Mouse (Mus musculus) forebrain, embryonic 12.5 days (tissue): Measurements from ENCODE around the gene Zfp768. TPM values are rescaled to one million over a fixed set of nuclear protein-coding genes. Genes with fewer than 3 reads are reported as not detected.
A peak's percentile ranks its signal among the peaks of the same experiment; 100 is the strongest.
"Not testable (repeated sequence)": the region's sequence is repeated elsewhere in the genome, so short reads cannot be mapped to it uniquely, and the experiment has no call there.

ENCODE experiments used
- ATAC-seq: fragments of 200-750 bp; cut with Nextera tagmentation; 2 replicates; pipeline ENCODE4 v1.8.0; 2017; ENCODE audit warnings: moderate TSS enrichment; ENCODE audit not compliant: low FRiP score
- H3K27ac ChIP-seq: fragments of 300-500 bp; sonication (generic); 2 replicates; pipeline ENCODE4 v1.5.1; 2016; ENCODE audit warnings: mild to moderate bottlenecking
- H3K27me3 ChIP-seq: fragments of 300-500 bp; sonication (generic); 2 replicates; pipeline ENCODE4 v1.6.1; 2016; ENCODE audit warnings: mild to moderate bottlenecking
- H3K36me3 ChIP-seq: fragments of 300-500 bp; sonication (generic); replicated peaks from 2 replicates; pipeline ENCODE4 v1.6.1; 2016; ENCODE audit warnings: mild to moderate bottlenecking
- H3K4me1 ChIP-seq: fragments of 300-500 bp; sonication (generic); 2 replicates; pipeline ENCODE4 v1.6.1; 2016
- H3K4me2 ChIP-seq: fragments of 300-500 bp; sonication (generic); 2 replicates; pipeline ENCODE4 v1.6.1; 2016; ENCODE audit warnings: mild to moderate bottlenecking, moderate library complexity
- H3K4me3 ChIP-seq: fragments of 300-500 bp; sonication (generic); replicated peaks from 2 replicates; pipeline ENCODE4 v1.5.1; 2016; ENCODE audit warnings: mild to moderate bottlenecking
- H3K9ac ChIP-seq: fragments of 300-500 bp; sonication (generic); 2 replicates; pipeline ENCODE4 v1.6.1; 2016; ENCODE audit warnings: mild to moderate bottlenecking
- H3K9me3 ChIP-seq: fragments of 300-500 bp; sonication (generic); 2 replicates; pipeline ENCODE4 v1.6.1; 2016
- WGBS: fragments of 180-500 bp; shearing (Covaris S2); methylation state at CpG from one replicate; pipeline ENCODE4 v1.1.7; 2016; 5-methylcytosine and 5-hydroxymethylcytosine counted together
- polyA plus RNA-seq: library from polyadenylated mRNA; unstranded; fragments of >200 nt; fragmentation: Nextera tagmentation; extraction: Ambion mirVana; gene quantifications from 2 replicates; pipeline ENCODE4 v1.2.1, GENCODE M21; 2016

The Zfp768 gene
- polyA plus RNA-seq, 1 experiment from 2014 or later = 16.3 TPM

- not testable (repeated sequence) for H3K27ac ChIP-seq, H3K4me1 ChIP-seq, H3K27me3 ChIP-seq, H3K9me3 ChIP-seq
- WGBS = 2% methylated on average over 49 of the region's 49 CpGs
- Histone ChIP-seq H3K4me3 (peak within 1 kb of the TSS; percentile 70), H3K4me2 (peak within 1 kb of the TSS; percentile 77), H3K9ac (peak within 1 kb of the TSS; percentile 76), H3K36me3 (peaks cover 12% of the 10 kb centered on the region; the same call in 1 of the 2 replicates)
- peak; percentile 96 for ATAC-seq
These were observed 30.2 kb upstream of the Zfp768 start, which contains the start of gene Zfp747 for GRCm38 (mm10) chr7:127375271-127376245. TSS of gene Zfp747 (minus strand) at chr7:127376050.

- H3K9ac ChIP-seq, H3K27ac ChIP-seq, H3K27me3 ChIP-seq, H3K9me3 ChIP-seq, H3K4me3 ChIP-seq, H3K4me1 ChIP-seq, H3K4me2 ChIP-seq, ATAC-seq: not testable (repeated sequence)
- peaks cover 12% of the 10 kb centered on the region; the same call in 1 of the 2 replicates for H3K36me3 ChIP-seq
- 87% methylated on average over 3 of the region's 3 CpGs for WGBS
These were observed 26.5 kb upstream of the Zfp768 start for GRCm38 (mm10) chr7:127371870-127372269.

- no peak overlapping the region for H3K27ac ChIP-seq
- H3K4me1 ChIP-seq = no peaks in the 10 kb centered on the region
- 89% methylated on average over 2 of the region's 2 CpGs for WGBS
- 0 out of 2 replicates have a peak, but pooled peaks cover 7% of the 10 kb centered on the region for H3K27me3 ChIP-seq
- no peak for ATAC-seq
- H3K36me3 ChIP-seq = peaks cover 12% of the 10 kb centered on the region; the same call in 1 of the 2 replicates
- no peak overlapping the region for H3K4me3 ChIP-seq
- H3K4me2 ChIP-seq = no peak overlapping the region
- H3K9ac ChIP-seq = no peak overlapping the region
- H3K9me3 ChIP-seq = no peaks in the 10 kb centered on the region
These were observed 25.8 kb upstream of the Zfp768 start for GRCm38 (mm10) chr7:127371213-127371612.

GRCm38 (mm10) chr7:127366249-127366648, 20.9 kb upstream of the Zfp768 start:
- 89% methylated on average over 3 of the region's 3 CpGs for WGBS
- ATAC-seq = no peak

GRCm38 (mm10) chr7:127364166-127364565, 18.8 kb upstream of the Zfp768 start:
- H3K9ac ChIP-seq = 0 out of 2 replicates have a peak overlapping the region, but pooled peaks have one; percentile 58
- H3K4me2 ChIP-seq = peak overlapping the region; percentile 70
- peak overlapping the region; percentile 38 for H3K4me3 ChIP-seq
- H3K27me3 ChIP-seq = peaks cover 30% of the 10 kb centered on the region
- peaks cover 14% of the 10 kb centered on the region for H3K4me1 ChIP-seq
- H3K9me3 ChIP-seq = no peaks in the 10 kb centered on the region
- ATAC-seq = no peak
- H3K27ac ChIP-seq = no peak overlapping the region
- H3K36me3 ChIP-seq = no peaks in the 10 kb centered on the region
- 44% methylated on average over 4 of the region's 4 CpGs for WGBS

More at GRCm38 (mm10) chr7:127366249-127366648, 20.9 kb upstream of the Zfp768 start:
- H3K36me3 ChIP-seq = no peaks in the 10 kb centered on the region
- no peak overlapping the region for H3K4me3 ChIP-seq
- H3K4me2 ChIP-seq = no peak overlapping the region
- no peaks in the 10 kb centered on the region for H3K9me3 ChIP-seq
- no peak overlapping the region for H3K9ac ChIP-seq
- H3K27me3 ChIP-seq = peaks cover 29% of the 10 kb centered on the region
- H3K27ac ChIP-seq = no peak overlapping the region
- H3K4me1 ChIP-seq = peaks cover 14% of the 10 kb centered on the region

GRCm38 (mm10) chr7:127363475-127363921, 18.1 kb upstream of the Zfp768 start:
- Histone ChIP-seq H3K4me2 (peak overlapping the region; percentile 70), H3K27ac (no peak overlapping the region), H3K36me3 (no peaks in the 10 kb centered on the region), H3K27me3 (peaks cover 26% of the 10 kb centered on the region), H3K9me3 (no peaks in the 10 kb centered on the region), H3K9ac (peak overlapping the region; percentile 58), H3K4me1 (peaks cover 14% of the 10 kb centered on the region), H3K4me3 (peak overlapping the region; percentile 38)
- peak; percentile 58; the same call in 1 of the 2 replicates for ATAC-seq
- WGBS = under 1% methylated on average over 24 of the region's 24 CpGs

- Histone ChIP-seq H3K4me1 (peaks cover 14% of the 10 kb centered on the region), H3K27me3 (peaks cover 23% of the 10 kb centered on the region), H3K4me3 (0 out of 2 replicates have a peak overlapping the region, but pooled peaks have one; percentile 7), H3K4me2 (peak overlapping the region; percentile 34)
- H3K27ac ChIP-seq, H3K9me3 ChIP-seq, ATAC-seq, H3K36me3 ChIP-seq, H3K9ac ChIP-seq: not testable (repeated sequence)
- 13% methylated on average over 13 of the region's 13 CpGs for WGBS
These were observed 17.0 kb upstream of the Zfp768 start for GRCm38 (mm10) chr7:127362418-127362817.

- Histone ChIP-seq H3K4me2 (no peak overlapping the region), H3K9me3 (no peaks in the 10 kb centered on the region), H3K4me3 (no peak overlapping the region), H3K9ac (no peak overlapping the region), H3K27me3 (peaks cover 23% of the 10 kb centered on the region), H3K4me1 (peaks cover 14% of the 10 kb centered on the region), H3K36me3 (no peaks in the 10 kb centered on the region), H3K27ac (no peak overlapping the region)
- 59% methylated on average over 13 of the region's 13 CpGs for WGBS
- ATAC-seq = no peak
These were observed 16.1 kb upstream of the Zfp768 start for GRCm38 (mm10) chr7:127361449-127361848.

GRCm38 (mm10) chr7:127360265-127360664, 14.9 kb upstream of the Zfp768 start:
- ATAC-seq = no peak
- Histone ChIP-seq H3K36me3 (no peaks in the 10 kb centered on the region), H3K4me3 (no peak overlapping the region), H3K4me1 (peaks cover 14% of the 10 kb centered on the region), H3K27me3 (peaks cover 17% of the 10 kb centered on the region), H3K9ac (no peak overlapping the region), H3K9me3 (no peaks in the 10 kb centered on the region), H3K27ac (no peak overlapping the region), H3K4me2 (no peak overlapping the region)
- 85% methylated on average over 4 of the region's 4 CpGs for WGBS

GRCm38 (mm10) chr7:127358472-127358871, 13.1 kb upstream of the Zfp768 start:
- H3K4me2 ChIP-seq = no peak overlapping the region
- no peaks in the 10 kb centered on the region for H3K9me3 ChIP-seq
- H3K27ac ChIP-seq = no peak overlapping the region
- peaks cover 3% of the 10 kb centered on the region for H3K4me1 ChIP-seq
- H3K9ac ChIP-seq = no peak overlapping the region
- H3K27me3 ChIP-seq = peaks cover 8% of the 10 kb centered on the region
- H3K4me3 ChIP-seq = no peak overlapping the region
- ATAC-seq = no peak
- H3K36me3 ChIP-seq = no peaks in the 10 kb centered on the region
- 77% methylated on average over 4 of the region's 4 CpGs for WGBS

- H3K27me3 ChIP-seq = peaks cover 5% of the 10 kb centered on the region
- H3K9me3 ChIP-seq = no peaks in the 10 kb centered on the region
- H3K27ac ChIP-seq = no peak overlapping the region
- no peak overlapping the region for H3K4me2 ChIP-seq
- no peaks in the 10 kb centered on the region for H3K4me1 ChIP-seq
- no peak overlapping the region for H3K4me3 ChIP-seq
- H3K9ac ChIP-seq = no peak overlapping the region
- H3K36me3 ChIP-seq = no peaks in the 10 kb centered on the region
- WGBS = 52% methylated on average over 2 of the region's 2 CpGs
- no peak for ATAC-seq
These were observed 12.5 kb upstream of the Zfp768 start for GRCm38 (mm10) chr7:127357871-127358270.

- no peak for ATAC-seq
- Histone ChIP-seq H3K27me3 (no peaks in the 10 kb centered on the region), H3K4me2 (no peak overlapping the region), H3K27ac (no peak overlapping the region), H3K9ac (no peak overlapping the region), H3K4me3 (no peak overlapping the region), H3K36me3 (no peaks in the 10 kb centered on the region), H3K4me1 (no peaks in the 10 kb centered on the region), H3K9me3 (no peaks in the 10 kb centered on the region)
- WGBS = 74% methylated on average over 3 of the region's 3 CpGs
These were observed 10.4 kb upstream of the Zfp768 start for GRCm38 (mm10) chr7:127355796-127356195.
